Mouse (Mus musculus): ENCODE measurements around the gene Klk10.

Klk10 gene

GRCm38 (mm10) chr7:43796355-43796754, 15.5 kb downstream of the Klk10 start:
- CTCF ChIA-PET, result no interaction called here

GRCm38 (mm10) chr7:43797333-43797769, 16.5 kb downstream of the Klk10 start, which contains the start of gene Klk8:
TSS of gene Klk8 (plus strand) at chr7:43797577.
- CTCF ChIA-PET, result no interaction called here

GRCm38 (mm10) chr7:43797844-43798462, 17.1 kb downstream of the Klk10 start:
- CTCF ChIA-PET, result no interaction called here

- CTCF ChIA-PET, result no interaction called here
Measured at GRCm38 (mm10) chr7:43799876-43800275, 19.0 kb downstream of the Klk10 start.

- CTCF ChIA-PET, result no interaction called here
Measured at GRCm38 (mm10) chr7:43810994-43811393, 30.2 kb downstream of the Klk10 start, which contains the start of gene Klk7. TSS of gene Klk7 (plus strand) at chr7:43811294.

- CTCF ChIA-PET, result no interaction called here
Measured at GRCm38 (mm10) chr7:43815211-43815610, 34.4 kb downstream of the Klk10 start.

- CTCF ChIA-PET, result no interaction called here
Measured at GRCm38 (mm10) chr7:43816746-43817145, 35.9 kb downstream of the Klk10 start.

- CTCF ChIA-PET, result no interaction called here
Measured at GRCm38 (mm10) chr7:43821581-43821980, 40.7 kb downstream of the Klk10 start.

- CTCF ChIA-PET, result no interaction called here
Measured at GRCm38 (mm10) chr7:43824199-43824598, 43.4 kb downstream of the Klk10 start, which contains the start of gene Klk6. TSS of gene Klk6 (plus strand) at chr7:43824499.

- CTCF ChIA-PET, result no interaction called here
Measured at GRCm38 (mm10) chr7:43826056-43826455, 45.2 kb downstream of the Klk10 start.

GRCm38 (mm10) chr7:43827706-43828105, 46.9 kb downstream of the Klk10 start:
- CTCF ChIA-PET, result no interaction called here

- CTCF ChIA-PET, result no interaction called here
Measured at GRCm38 (mm10) chr7:43829006-43829405, 48.2 kb downstream of the Klk10 start.

Measured in spleen, embryonic (tissue).